8 mouse cellular contexts compared by ENCODE assay signal in genomic region chr2:126675169-126676121, GRCm38 (mm10). TPM values are rescaled to one million over a fixed set of nuclear protein-coding genes. Genes with fewer than 3 reads are reported as not detected.
DNase-seq lines count a peak whose midpoint lies in the region; ATAC-seq and TF ChIP-seq lines count a peak whose summit lies in the region.

No protein-coding gene starts in this region.

- 0 out of 2 replicates have a peak, but pooled peaks cover 2% of the 10 kb centered on the region for H3K9me3 ChIP-seq in embryonic facial prominence, embryonic 13.5 days
- H3K9me3 ChIP-seq in limb, embryonic 12.5 days: peaks cover 3% of the 10 kb centered on the region; the same call in 1 of the 2 replicates
- H3K9me3 ChIP-seq in midbrain, embryonic 14.5 days (ENCODE audit: control insufficient read depth, low read length): no peaks in the 10 kb centered on the region

- peak; percentile 88 for DNase-seq in 416B (ENCODE audit: low read depth)
- peak; percentile 69 to 79 for DNase-seq in adrenal gland, postnatal 4 days (ENCODE audit: low spot score in 2 of 2)
- peak; percentile 93 to 94 for DNase-seq in heart, adult 2 months
- DNase-seq in kidney, adult 8-10 months: peak; percentile 82 to 83
- peak; percentile 96 for DNase-seq in midbrain, embryonic 14.5 days
- peak; percentile 87 for DNase-seq in spleen, adult 12 weeks (ENCODE audit: low spot score)

- peaks cover 5% of the 10 kb centered on the region for H3K79me2 ChIP-seq in heart, adult 2 months (replicated peaks; ENCODE audit: control insufficient read depth, insufficient read depth, low read length)

- peak; percentile 87 for ATAC-seq in embryonic facial prominence, embryonic 13.5 days (ENCODE audit: insufficient number of reproducible peaks, insufficient read depth, low FRiP score, low TSS enrichment, low read depth)
- ATAC-seq in limb, embryonic 12.5 days (ENCODE audit: insufficient number of reproducible peaks, insufficient read depth, low FRiP score, low TSS enrichment, low read depth): peak; percentile 90
- peak; percentile 91 for ATAC-seq in midbrain, embryonic 14.5 days (ENCODE audit: low FRiP score, low TSS enrichment)

- H3K4me3 ChIP-seq in embryonic facial prominence, embryonic 13.5 days: peak overlapping the region; percentile 96
- peak overlapping the region; percentile 91 for H3K4me3 ChIP-seq in heart, adult 2 months
- peak overlapping the region; percentile 98 for H3K4me3 ChIP-seq in limb, embryonic 12.5 days (replicated peaks)
- peak overlapping the region; percentile 95 for H3K4me3 ChIP-seq in midbrain, embryonic 14.5 days (replicated peaks; ENCODE audit: low read depth, low read length)

- H3K36me3 ChIP-seq in embryonic facial prominence, embryonic 13.5 days: peaks cover 21% of the 10 kb centered on the region
- peaks cover 26% of the 10 kb centered on the region for H3K36me3 ChIP-seq in heart, adult 2 months (ENCODE audit: control insufficient read depth, insufficient read depth, low read length)
- H3K36me3 ChIP-seq in limb, embryonic 12.5 days: peaks cover 22% of the 10 kb centered on the region
- H3K36me3 ChIP-seq in midbrain, embryonic 14.5 days (ENCODE audit: control insufficient read depth, insufficient read depth, low read length): peaks cover 7% of the 10 kb centered on the region; the same call in 1 of the 2 replicates

- peak overlapping the region; percentile 100 for H3K9ac ChIP-seq in embryonic facial prominence, embryonic 13.5 days
- H3K9ac ChIP-seq in heart, adult 2 months (ENCODE audit: low read depth, low read length): peak overlapping the region; percentile 99
- H3K9ac ChIP-seq in limb, embryonic 12.5 days (replicated peaks): peak overlapping the region; percentile 99
- H3K9ac ChIP-seq in midbrain, embryonic 14.5 days (replicated peaks; ENCODE audit: low read length): peak overlapping the region; percentile 99

- under 1% methylated on average over 94 of the region's 99 CpGs for WGBS in embryonic facial prominence, embryonic 13.5 days
- under 1% methylated on average over 99 of the region's 99 CpGs for WGBS in heart, adult 2 months
- WGBS in limb, embryonic 12.5 days: under 1% methylated on average over 95 of the region's 99 CpGs
- under 1% methylated on average over 99 of the region's 99 CpGs for WGBS in midbrain, embryonic 14.5 days

- peak overlapping the region; percentile 75 for H3K4me2 ChIP-seq in embryonic facial prominence, embryonic 13.5 days
- peak overlapping the region; percentile 76 for H3K4me2 ChIP-seq in limb, embryonic 12.5 days
- H3K4me2 ChIP-seq in midbrain, embryonic 14.5 days (ENCODE audit: low read length): peak overlapping the region; percentile 68

- H3K4me1 ChIP-seq in embryonic facial prominence, embryonic 13.5 days: peaks cover 26% of the 10 kb centered on the region
- peaks cover 7% of the 10 kb centered on the region for H3K4me1 ChIP-seq in heart, adult 2 months (ENCODE audit: control insufficient read depth, insufficient read depth, low read length)
- peaks cover 21% of the 10 kb centered on the region for H3K4me1 ChIP-seq in limb, embryonic 12.5 days (replicated peaks)
- H3K4me1 ChIP-seq in midbrain, embryonic 14.5 days (ENCODE audit: control insufficient read depth, insufficient read depth, low read length): peaks cover 37% of the 10 kb centered on the region

- intact Hi-C loops in heart, adult 2 months (cut with DNase I): loop anchor here (1.0 kb wide), 1 partner anchor 32 kb away; the partner anchor contains the start of gene Usp8

- no peak for TF ChIP-seq EP300 in heart, adult 2 months (IDR thresholded peaks at IDR 0.05; ENCODE audit: insufficient read depth, low read depth, low read length)

- TF ChIP-seq POLR2A in heart, adult 2 months (IDR thresholded peaks at IDR 0.05; ENCODE audit: insufficient read depth, low read depth, low read length): peak; percentile 87

- H3K27me3 ChIP-seq in embryonic facial prominence, embryonic 13.5 days: no peaks in the 10 kb centered on the region
- no peaks in the 10 kb centered on the region for H3K27me3 ChIP-seq in heart, adult 2 months (ENCODE audit: control insufficient read depth, insufficient read depth, low read length)
- H3K27me3 ChIP-seq in limb, embryonic 12.5 days: no peaks in the 10 kb centered on the region
- H3K27me3 ChIP-seq in midbrain, embryonic 14.5 days (ENCODE audit: control insufficient read depth, insufficient read depth, low read length): no peaks in the 10 kb centered on the region

- peak overlapping the region; percentile 100 for H3K27ac ChIP-seq in embryonic facial prominence, embryonic 13.5 days
- peak overlapping the region; percentile 100 for H3K27ac ChIP-seq in heart, adult 2 months
- H3K27ac ChIP-seq in limb, embryonic 12.5 days: peak overlapping the region; percentile 100
- peak overlapping the region; percentile 100 for H3K27ac ChIP-seq in midbrain, embryonic 14.5 days (replicated peaks; ENCODE audit: low read depth, low read length)

- TF ChIP-seq CTCF in heart, adult 2 months (IDR thresholded peaks at IDR 0.05): no peak

RNA-seq across cellular contexts. Expression of gene Gabpb1, which starts 0.7 kb away (rescaled TPM):
- total RNA-seq in adrenal gland, postnatal 4 days (2021): 10 to 100 TPM; 27.7 to 28.2 TPM
- 56.4 and 57.0 TPM in 2 replicates for polyA plus RNA-seq in embryonic facial prominence, embryonic 13.5 days (2015; fragmentation: Nextera tagmentation; extraction: Ambion mirVana)
- 10 to 100 TPM; 10.6 to 13.1 TPM for total RNA-seq in heart, adult 2 months (2021)
- polyA plus RNA-seq in heart, adult 2 months (2012; rRNA removed): 5.8 and 9.7 TPM in 2 replicates
- polyA plus RNA-seq in limb, embryonic 12.5 days (2016; fragmentation: Nextera tagmentation; extraction: Ambion mirVana): 89.2 and 91.2 TPM in 2 replicates
- polyA plus RNA-seq in midbrain, embryonic 14.5 days (2014; fragmentation: Nextera tagmentation; extraction: Ambion mirVana): 45.5 and 62.1 TPM in 2 replicates

RNA-seq across cellular contexts. Expression of gene Usp8, which starts 31.7 kb away (rescaled TPM):
- total RNA-seq in adrenal gland, postnatal 4 days (2021): 10 to 100 TPM; 63.0 to 66.3 TPM
- polyA plus RNA-seq in embryonic facial prominence, embryonic 13.5 days (2015; fragmentation: Nextera tagmentation; extraction: Ambion mirVana): 36.5 and 43.4 TPM in 2 replicates
- total RNA-seq in heart, adult 2 months (2021): 10 to 100 TPM; 27.4 to 28.4 TPM
- 11.1 and 18.9 TPM in 2 replicates for polyA plus RNA-seq in heart, adult 2 months (2012; rRNA removed)
- polyA plus RNA-seq in limb, embryonic 12.5 days (2016; fragmentation: Nextera tagmentation; extraction: Ambion mirVana): 39.1 and 44.8 TPM in 2 replicates
- polyA plus RNA-seq in midbrain, embryonic 14.5 days (2014; fragmentation: Nextera tagmentation; extraction: Ambion mirVana): 19.6 and 31.1 TPM in 2 replicates

RNA-seq across cellular contexts. Expression of gene Hdc, which starts 56.3 kb away (rescaled TPM):
- 10 to 100 TPM; 16.8 to 53.9 TPM for total RNA-seq in adrenal gland, postnatal 4 days (2021)
- polyA plus RNA-seq in embryonic facial prominence, embryonic 13.5 days (2015; fragmentation: Nextera tagmentation; extraction: Ambion mirVana): 4.8 and 5.9 TPM in 2 replicates
- total RNA-seq in heart, adult 2 months (2021): 1 to 10 TPM in 1 of 2 experiments, under 1 TPM in 1; 0.81 to 1.4 TPM
- 2.3 and 3.3 TPM in 2 replicates for polyA plus RNA-seq in heart, adult 2 months (2012; rRNA removed)
- polyA plus RNA-seq in limb, embryonic 12.5 days (2016; fragmentation: Nextera tagmentation; extraction: Ambion mirVana): 1.0 and 1.5 TPM in 2 replicates
- polyA plus RNA-seq in midbrain, embryonic 14.5 days (2014; fragmentation: Nextera tagmentation; extraction: Ambion mirVana): 0.43 and 0.68 TPM in 2 replicates

Comparison
In these comparisons a context has a peak if more than half of its experiments do, and no peak if none do; other contexts are left out.
1. Peak in every context shown above with its lines: DNase-seq, ATAC-seq, H3K4me3 ChIP-seq and H3K27ac ChIP-seq.